Mouse (Mus musculus): Measurements from ENCODE around the gene Gnai2. TPM values are rescaled to one million over a fixed set of nuclear protein-coding genes. Genes with fewer than 3 reads are reported as not detected.
"Not testable (repeated sequence)": the region's sequence is repeated elsewhere in the genome, so short reads cannot be mapped to it uniquely, and the experiment has no call there.

Gene Gnai2
- polyA plus RNA-seq, 1 experiment from 2014 or later: 457 TPM

DNA sequence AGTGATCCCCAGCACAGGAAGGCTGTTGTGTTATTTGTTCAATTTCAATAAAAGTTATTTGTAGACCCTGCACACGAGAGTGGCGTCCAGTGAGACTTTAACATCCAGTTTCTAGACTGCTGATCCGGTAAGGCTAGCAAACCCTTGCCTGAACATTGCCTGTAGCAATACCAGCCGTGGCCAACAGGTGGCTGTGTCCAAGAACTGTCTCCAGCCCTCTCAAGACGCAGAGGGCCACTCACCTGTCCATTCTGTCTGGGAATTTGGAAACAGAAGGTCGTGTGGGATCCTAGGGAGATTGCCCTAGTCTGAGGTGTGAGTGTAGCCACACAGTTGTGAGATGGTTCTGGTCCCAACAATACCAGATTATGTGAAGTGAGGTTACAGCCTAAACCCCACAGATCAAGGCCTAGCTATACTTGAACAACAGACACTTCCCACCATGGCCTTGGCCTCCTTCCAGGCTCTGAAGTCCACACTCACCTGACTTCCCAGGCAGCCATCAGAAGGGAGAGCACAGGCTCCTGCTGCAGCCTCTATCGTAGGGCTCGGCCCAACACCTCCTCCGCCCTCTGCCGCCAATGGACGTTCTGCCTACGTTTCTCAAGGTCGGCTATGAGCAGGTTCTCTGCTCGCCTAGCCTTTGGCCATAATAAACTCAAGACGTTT is 69.0 kb downstream of the Gnai2 start:
- H3K4me1 ChIP-seq (replicated peaks; ENCODE audit: control insufficient read depth, insufficient read depth, low read length): peaks cover 41% of the 10 kb centered on the region
- H3K27me3 ChIP-seq (ENCODE audit: control insufficient read depth, insufficient read depth, low read depth, low read length): no peaks in the 10 kb centered on the region
- ATAC-seq (ENCODE audit: low read depth): no peak
- peak overlapping the region; percentile 83 for H3K27ac ChIP-seq (ENCODE audit: low read length)
- H3K4me3 ChIP-seq (ENCODE audit: low read length): peak overlapping the region; percentile 23
- H3K4me2 ChIP-seq (ENCODE audit: low read depth, low read length): peak overlapping the region; percentile 47
- 47% methylated on average over 15 of the region's 15 CpGs for WGBS
- peaks cover 15% of the 10 kb centered on the region for H3K36me3 ChIP-seq (ENCODE audit: control insufficient read depth, insufficient read depth, low read length)
- H3K9ac ChIP-seq (ENCODE audit: low read length): peak overlapping the region; percentile 43
- H3K9me3 ChIP-seq (ENCODE audit: control insufficient read depth, low read length): no peaks in the 10 kb centered on the region

DNA sequence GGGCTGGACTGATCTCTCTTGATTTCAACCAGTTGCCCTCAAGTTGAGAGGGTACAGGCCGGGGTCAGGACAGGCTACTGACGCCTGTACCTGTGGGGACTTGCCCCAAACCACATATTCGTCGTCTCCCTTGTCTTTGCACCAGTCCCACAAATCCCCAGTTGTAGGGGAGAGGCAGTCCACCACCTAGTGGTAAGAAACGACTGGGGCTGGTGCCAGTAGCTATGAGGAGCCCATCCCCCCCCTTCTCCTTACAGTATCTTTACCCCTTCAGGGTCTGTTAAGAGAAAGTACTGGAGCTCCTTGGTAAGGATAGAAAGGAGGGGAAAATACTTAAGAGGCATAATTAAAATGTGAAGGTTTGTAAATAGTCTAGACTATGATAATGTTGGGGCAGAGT is 69.6 kb downstream of the Gnai2 start:
- Histone ChIP-seq H3K4me3 (ENCODE audit: low read length) (peak overlapping the region; percentile 7), H3K4me1 (replicated peaks; ENCODE audit: control insufficient read depth, insufficient read depth, low read length) (peaks cover 34% of the 10 kb centered on the region)
- not testable (repeated sequence) for ATAC-seq (ENCODE audit: low read depth)

More for the DNA sequence above, 69.6 kb downstream of the Gnai2 start:
- not testable (repeated sequence) for H3K27me3 ChIP-seq (ENCODE audit: control insufficient read depth, insufficient read depth, low read depth, low read length); H3K9me3 ChIP-seq (ENCODE audit: control insufficient read depth, low read length)
- 53% methylated on average over 5 of the region's 5 CpGs for WGBS
- peak overlapping the region; percentile 43 for H3K4me2 ChIP-seq (ENCODE audit: low read depth, low read length)
- peaks cover 21% of the 10 kb centered on the region for H3K36me3 ChIP-seq (ENCODE audit: control insufficient read depth, insufficient read depth, low read length)
- peak overlapping the region; percentile 10; the same call in 1 of the 2 replicates for H3K27ac ChIP-seq (ENCODE audit: low read length)
- H3K9ac ChIP-seq (ENCODE audit: low read length): peak overlapping the region; percentile 0

Other genes starting within 250 kb of the Gnai2 start
- gene Cacna2d2, start 235.8 kb downstream of the Gnai2 start, polyA plus RNA-seq (2015; fragmentation: Nextera tagmentation; extraction: Ambion mirVana): 0.38 and 0.60 TPM in 2 replicates
- 39.0 and 39.4 TPM in 2 replicates for gene Tmem115, start 101.4 kb downstream of the Gnai2 start, polyA plus RNA-seq (2015; fragmentation: Nextera tagmentation; extraction: Ambion mirVana)
- gene Cyb561d2, start 93.2 kb downstream of the Gnai2 start, polyA plus RNA-seq (2015; fragmentation: Nextera tagmentation; extraction: Ambion mirVana): 27.6 and 32.9 TPM in 2 replicates
- gene Nprl2, start 93.1 kb downstream of the Gnai2 start, polyA plus RNA-seq (2015; fragmentation: Nextera tagmentation; extraction: Ambion mirVana): 41.9 and 43.7 TPM in 2 replicates
- gene Zmynd10, start 88.1 kb downstream of the Gnai2 start, polyA plus RNA-seq (2015; fragmentation: Nextera tagmentation; extraction: Ambion mirVana): 16.7 and 19.7 TPM in 2 replicates
- 55.4 and 58.5 TPM in 2 replicates for gene Rassf1, start 83.8 kb downstream of the Gnai2 start, polyA plus RNA-seq (2015; fragmentation: Nextera tagmentation; extraction: Ambion mirVana)
- 35.6 and 41.6 TPM in 2 replicates for gene Tusc2, start 72.1 kb downstream of the Gnai2 start, polyA plus RNA-seq (2015; fragmentation: Nextera tagmentation; extraction: Ambion mirVana)
- 101 and 102 TPM in 2 replicates for gene Hyal2, start 67.4 kb downstream of the Gnai2 start, polyA plus RNA-seq (2015; fragmentation: Nextera tagmentation; extraction: Ambion mirVana)
- 10.1 and 13.8 TPM in 2 replicates for gene Hyal1, start 58.4 kb downstream of the Gnai2 start, polyA plus RNA-seq (2015; fragmentation: Nextera tagmentation; extraction: Ambion mirVana)
- gene Naa80, start 56.5 kb downstream of the Gnai2 start, polyA plus RNA-seq (2015; fragmentation: Nextera tagmentation; extraction: Ambion mirVana): 22.3 and 23.0 TPM in 2 replicates
- 0.97 and 1.6 TPM in 2 replicates for gene Hyal3, start 54.5 kb downstream of the Gnai2 start, polyA plus RNA-seq (2015; fragmentation: Nextera tagmentation; extraction: Ambion mirVana)
- 44.1 and 51.9 TPM in 2 replicates for gene Ifrd2, start 47.7 kb downstream of the Gnai2 start, polyA plus RNA-seq (2015; fragmentation: Nextera tagmentation; extraction: Ambion mirVana)
- 11.8 and 12.5 TPM in 2 replicates for gene Sema3b, start 26.1 kb downstream of the Gnai2 start, polyA plus RNA-seq (2015; fragmentation: Nextera tagmentation; extraction: Ambion mirVana)
- gene Slc38a3, start 34.2 kb upstream of the Gnai2 start, polyA plus RNA-seq (2015; fragmentation: Nextera tagmentation; extraction: Ambion mirVana): 4.5 and 5.4 TPM in 2 replicates
- 0.65 and 1.2 TPM in 2 replicates for gene Gnat1, start 44.3 kb upstream of the Gnai2 start, polyA plus RNA-seq (2015; fragmentation: Nextera tagmentation; extraction: Ambion mirVana)
- gene Sema3f, start 75.1 kb upstream of the Gnai2 start, polyA plus RNA-seq (2015; fragmentation: Nextera tagmentation; extraction: Ambion mirVana): 10.4 and 11.8 TPM in 2 replicates
- 212 and 220 TPM in 2 replicates for gene Rbm5, start 135.6 kb upstream of the Gnai2 start, polyA plus RNA-seq (2015; fragmentation: Nextera tagmentation; extraction: Ambion mirVana)
- gene Rbm6, start 237.9 kb upstream of the Gnai2 start, polyA plus RNA-seq (2015; fragmentation: Nextera tagmentation; extraction: Ambion mirVana): 70.0 and 70.2 TPM in 2 replicates